In the genomic region with DNA sequence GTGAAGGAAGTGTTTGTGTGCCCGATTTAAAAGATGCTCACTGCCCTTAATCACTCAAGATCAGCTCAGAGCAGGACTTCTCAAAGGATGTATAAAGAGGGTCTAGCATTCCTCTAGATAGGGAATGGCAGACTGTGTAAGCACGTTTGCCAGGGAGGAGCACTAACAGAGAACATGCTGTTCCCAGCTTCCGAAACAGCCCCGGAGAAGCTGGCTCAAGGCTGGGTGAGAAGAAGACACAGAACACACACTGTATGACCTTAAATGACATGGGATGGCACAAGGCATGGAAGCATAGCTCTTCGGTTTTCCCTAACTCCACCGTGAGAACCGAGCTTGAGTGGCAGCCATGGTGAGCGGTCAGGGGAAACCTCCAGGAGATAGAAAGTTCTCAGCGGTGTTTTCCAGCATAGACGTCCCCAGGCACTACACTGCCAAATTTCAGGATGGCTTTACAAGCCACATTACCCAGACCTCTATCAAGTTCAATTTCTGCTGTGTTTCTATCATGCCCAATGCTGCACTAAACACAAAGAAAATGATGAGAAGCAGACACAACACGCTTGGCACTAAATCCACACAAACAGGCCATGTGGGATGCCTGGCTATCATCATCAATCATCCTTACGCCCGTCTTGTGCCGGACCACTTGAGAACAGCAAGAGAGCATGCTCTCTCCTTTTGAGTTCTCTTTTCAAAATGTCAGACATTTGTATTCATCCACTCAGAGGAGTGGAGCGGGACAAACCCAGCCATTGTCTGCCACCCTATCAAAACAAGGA, we compare ENCODE assay signal across 15 mouse cellular contexts.
DNase-seq lines count a peak whose midpoint lies in the region.
"Had no signal": no experiment of that assay in that cellular context is flagged by ENCODE, and none has a peak within 500 bp of the region (broad histone marks: within the 10 kb centered on the region; RNA-seq: fewer than 3 reads in every experiment).

No protein-coding gene starts in this region.

- DNase-seq in gastrocnemius, adult 18-20 months (ENCODE audit: low spot score): peak; percentile 38
- no peak for DNase-seq in gastrocnemius, postnatal 4 days (ENCODE audit: low spot score in 2 of 2)
- DNase-seq in heart, adult 18-20 months: peak; percentile 13 to 23
- no peak for DNase-seq in heart, postnatal 14 days
- peak; percentile 11 for DNase-seq in testis, postnatal 14 days (ENCODE audit: low spot score)
- no peak for DNase-seq in testis, postnatal 10 days (ENCODE audit: low spot score)
- peak; percentile 26 for DNase-seq in skeletal muscle tissue, adult 2 months (ENCODE audit: low read depth, low spot score)
- DNase-seq in ovary, postnatal 36 days (ENCODE audit: low spot score): no peak
- DNase-seq: adrenal gland, postnatal 25 days; cerebellum, adult 18-20 months; cerebellum, adult 9-11 months; cerebellum, postnatal 36 days; forebrain, postnatal 0 days; heart, adult 2 months; kidney, adult 11 months had no signal

- intact Hi-C loops in heart, postnatal 14 days (cut with DNase I): no loop called here

Comparison
In these comparisons a context has a peak if more than half of its experiments do, and no peak if none do; other contexts are left out.
1. DNase-seq: peak in gastrocnemius, adult 18-20 months (single experiment), heart, adult 18-20 months (2 of 2), testis, postnatal 14 days (single experiment) and skeletal muscle tissue, adult 2 months (single experiment); none in gastrocnemius, postnatal 4 days (0 of 2), heart, postnatal 14 days (0 of 2), testis, postnatal 10 days (single experiment) and ovary, postnatal 36 days (single experiment).